Mouse (Mus musculus) embryonic facial prominence, embryonic 15.5 days (tissue): Measurements from ENCODE around the gene Brf1. TPM values are rescaled to one million over a fixed set of nuclear protein-coding genes. Genes with fewer than 3 reads are reported as not detected.

Experiments
- ATAC-seq: fragments of 200-750 bp; cut with Nextera tagmentation; 2 replicates; pipeline ENCODE4 v1.8.0; 2017; ENCODE audit warnings: low read depth, moderate TSS enrichment; ENCODE audit not compliant: insufficient number of reproducible peaks, low FRiP score, low TSS enrichment
- H3K27ac ChIP-seq: fragments of 300-500 bp; sonication (generic); replicated peaks from 2 replicates; pipeline ENCODE4 v1.5.1; 2015; ENCODE audit warnings: mild to moderate bottlenecking, inconsistent platforms
- H3K27me3 ChIP-seq: fragments of 300-500 bp; sonication (generic); 2 replicates; pipeline ENCODE4 v1.6.1; 2015; ENCODE audit warnings: inconsistent platforms
- H3K36me3 ChIP-seq: fragments of 300-500 bp; sonication (generic); 2 replicates; pipeline ENCODE4 v1.6.1; 2015; ENCODE audit warnings: mild to moderate bottlenecking, inconsistent platforms
- H3K4me1 ChIP-seq: fragments of 300-500 bp; sonication (generic); 2 replicates; pipeline ENCODE4 v1.6.1; 2015; ENCODE audit warnings: inconsistent platforms
- H3K4me2 ChIP-seq: fragments of 300-500 bp; sonication (generic); replicated peaks from 2 replicates; pipeline ENCODE4 v1.6.1; 2015; ENCODE audit warnings: mild to moderate bottlenecking, inconsistent platforms
- H3K4me3 ChIP-seq: fragments of 300-500 bp; sonication (generic); replicated peaks from 2 replicates; pipeline ENCODE4 v1.5.1; 2015; ENCODE audit warnings: mild to moderate bottlenecking, inconsistent platforms
- H3K9ac ChIP-seq: fragments of 300-500 bp; sonication (generic); 2 replicates; pipeline ENCODE4 v1.6.1; 2015; ENCODE audit warnings: inconsistent platforms
- H3K9me3 ChIP-seq: fragments of 300-500 bp; sonication (generic); replicated peaks from 2 replicates; pipeline ENCODE4 v1.6.1; 2016; ENCODE audit warnings: inconsistent platforms
- WGBS: fragments of 180-500 bp; shearing (Covaris S2); methylation state at CpG from one replicate; pipeline ENCODE4 v1.1.7; 2015; 5-methylcytosine and 5-hydroxymethylcytosine counted together
- polyA plus RNA-seq: library from polyadenylated mRNA; unstranded; fragments of >200 nt; fragmentation: Nextera tagmentation; extraction: Ambion mirVana; gene quantifications from 2 replicates; pipeline ENCODE4 v1.2.1, GENCODE M21; 2015

Brf1 gene
- polyA plus RNA-seq, 1 experiment from 2014 or later = 70.9 TPM

GRCm38 (mm10) chr12:112938366-112938765 lies 62.1 kb downstream of the Brf1 start:
- H3K4me1 ChIP-seq = peaks cover 47% of the 10 kb centered on the region
- no peak overlapping the region for H3K4me3 ChIP-seq
- no peak overlapping the region for H3K4me2 ChIP-seq
- no peaks in the 10 kb centered on the region for H3K9me3 ChIP-seq
- WGBS = 76% methylated on average over 10 of the region's 10 CpGs
- H3K9ac ChIP-seq = no peak overlapping the region
- no peak for ATAC-seq
- no peaks in the 10 kb centered on the region for H3K36me3 ChIP-seq
- H3K27me3 ChIP-seq = no peaks in the 10 kb centered on the region
- peak overlapping the region; percentile 18; the same call in 1 of the 2 replicates for H3K27ac ChIP-seq

GRCm38 (mm10) chr12:112937906-112938305 lies 62.6 kb downstream of the Brf1 start:
- no peak overlapping the region; the same call in 1 of the 2 replicates for H3K4me2 ChIP-seq
- no peaks in the 10 kb centered on the region for H3K9me3 ChIP-seq
- peaks cover 51% of the 10 kb centered on the region for H3K4me1 ChIP-seq
- no peaks in the 10 kb centered on the region for H3K36me3 ChIP-seq
- peak; percentile 25 for ATAC-seq
- H3K27ac ChIP-seq = peak overlapping the region; percentile 18; the same call in 1 of the 2 replicates
- whole genome bisulfite sequencing = 28% methylated on average over 9 of the region's 9 CpGs
- no peak overlapping the region for H3K9ac ChIP-seq
- no peaks in the 10 kb centered on the region for H3K27me3 ChIP-seq
- H3K4me3 ChIP-seq = no peak overlapping the region

GRCm38 (mm10) chr12:112932647-112933046 lies 67.9 kb downstream of the Brf1 start:
- ATAC-seq = no peak
- Histone ChIP-seq H3K27ac (no peak overlapping the region), H3K36me3 (no peaks in the 10 kb centered on the region), H3K4me2 (no peak overlapping the region), H3K4me1 (peaks cover 33% of the 10 kb centered on the region), H3K9me3 (no peaks in the 10 kb centered on the region), H3K9ac (no peak overlapping the region), H3K4me3 (no peak overlapping the region), H3K27me3 (peaks cover 43% of the 10 kb centered on the region)
- 19% methylated on average over 7 of the region's 7 CpGs for WGBS

- peak; percentile 41 for ATAC-seq
- under 1% methylated on average over 73 of the region's 85 CpGs for WGBS
- Histone ChIP-seq H3K4me3 (peak within 1 kb of the TSS; percentile 59), H3K27ac (peak within 1 kb of the TSS; percentile 58), H3K9me3 (no peaks in the 10 kb centered on the region), H3K4me1 (peaks cover 53% of the 10 kb centered on the region), H3K4me2 (peak within 1 kb of the TSS; percentile 98), H3K9ac (peak within 1 kb of the TSS; percentile 33), H3K27me3 (peaks cover 60% of the 10 kb centered on the region), H3K36me3 (no peaks in the 10 kb centered on the region)
Measured at GRCm38 (mm10) chr12:112929562-112930352, 70.7 kb downstream of the Brf1 start, which contains the start of gene Jag2. Jag2 (minus strand) TSS chr12:112929776.

- WGBS = 1% methylated on average over 114 of the region's 124 CpGs
- Histone ChIP-seq H3K4me1 (peaks cover 53% of the 10 kb centered on the region), H3K36me3 (no peaks in the 10 kb centered on the region), H3K4me3 (peak overlapping the region; percentile 59), H3K27me3 (peaks cover 60% of the 10 kb centered on the region), H3K9me3 (no peaks in the 10 kb centered on the region), H3K4me2 (peak overlapping the region; percentile 98), H3K27ac (peak overlapping the region; percentile 58), H3K9ac (peak overlapping the region; percentile 33)
- ATAC-seq = no peak
Measured at GRCm38 (mm10) chr12:112928401-112929241, 71.9 kb downstream of the Brf1 start.

GRCm38 (mm10) chr12:112927265-112927664 lies 73.2 kb downstream of the Brf1 start:
- Histone ChIP-seq H3K4me3 (peak overlapping the region; percentile 59), H3K27me3 (peaks cover 60% of the 10 kb centered on the region), H3K9ac (no peak overlapping the region), H3K4me2 (peak overlapping the region; percentile 98), H3K4me1 (peaks cover 44% of the 10 kb centered on the region), H3K9me3 (no peaks in the 10 kb centered on the region), H3K36me3 (no peaks in the 10 kb centered on the region), H3K27ac (peak overlapping the region; percentile 58; the same call in 1 of the 2 replicates)
- WGBS = 48% methylated on average over 14 of the region's 14 CpGs
- no peak for ATAC-seq

- no peak overlapping the region for H3K27ac ChIP-seq
- ATAC-seq = no peak
- no peak overlapping the region for H3K9ac ChIP-seq
- WGBS = 79% methylated on average over 6 of the region's 6 CpGs
- H3K4me3 ChIP-seq = no peak overlapping the region
- H3K9me3 ChIP-seq = no peaks in the 10 kb centered on the region
- peaks cover 50% of the 10 kb centered on the region for H3K27me3 ChIP-seq
- 0 out of 2 replicates have a peak, but pooled peaks cover 2% of the 10 kb centered on the region for H3K36me3 ChIP-seq
- H3K4me1 ChIP-seq = peaks cover 43% of the 10 kb centered on the region
- peak overlapping the region; percentile 98; the same call in 1 of the 2 replicates for H3K4me2 ChIP-seq
Measured at GRCm38 (mm10) chr12:112925950-112926349, 74.6 kb downstream of the Brf1 start.

- no peak overlapping the region for H3K4me3 ChIP-seq
- no peak for ATAC-seq
- 14% methylated on average over 3 of the region's 3 CpGs for WGBS
Measured at GRCm38 (mm10) chr12:112922541-112922940, 78.0 kb downstream of the Brf1 start.

GRCm38 (mm10) chr12:112921518-112921917 lies 79.0 kb downstream of the Brf1 start:
- Histone ChIP-seq H3K4me1 (peaks cover 10% of the 10 kb centered on the region; the same call in 1 of the 2 replicates), H3K27ac (no peak overlapping the region), H3K9ac (no peak overlapping the region), H3K4me2 (no peak overlapping the region), H3K4me3 (no peak overlapping the region), H3K27me3 (peaks cover 6% of the 10 kb centered on the region; the same call in 1 of the 2 replicates), H3K36me3 (0 out of 2 replicates have a peak, but pooled peaks cover 2% of the 10 kb centered on the region), H3K9me3 (no peaks in the 10 kb centered on the region)
- no peak for ATAC-seq
- 75% methylated on average over 12 of the region's 12 CpGs for WGBS

More at GRCm38 (mm10) chr12:112922541-112922940, 78.0 kb downstream of the Brf1 start:
- Histone ChIP-seq H3K27me3 (peaks cover 16% of the 10 kb centered on the region), H3K9ac (no peak overlapping the region), H3K9me3 (no peaks in the 10 kb centered on the region), H3K4me2 (no peak overlapping the region), H3K36me3 (0 out of 2 replicates have a peak, but pooled peaks cover 2% of the 10 kb centered on the region), H3K4me1 (peaks cover 19% of the 10 kb centered on the region), H3K27ac (no peak overlapping the region)

- no peak overlapping the region for H3K4me2 ChIP-seq
- H3K4me1 ChIP-seq = no peaks in the 10 kb centered on the region
- H3K27ac ChIP-seq = no peak overlapping the region
- no peak overlapping the region for H3K9ac ChIP-seq
- WGBS = 53% methylated on average over 8 of the region's 8 CpGs
- no peak for ATAC-seq
- H3K4me3 ChIP-seq = no peak overlapping the region
- H3K9me3 ChIP-seq = no peaks in the 10 kb centered on the region
- no peaks in the 10 kb centered on the region for H3K27me3 ChIP-seq
- H3K36me3 ChIP-seq = peaks cover 10% of the 10 kb centered on the region; the same call in 1 of the 2 replicates
Measured at GRCm38 (mm10) chr12:112917906-112918305, 82.6 kb downstream of the Brf1 start.

- WGBS = 65% methylated on average over 11 of the region's 11 CpGs
- Histone ChIP-seq H3K9me3 (no peaks in the 10 kb centered on the region), H3K36me3 (peaks cover 11% of the 10 kb centered on the region; the same call in 1 of the 2 replicates), H3K27me3 (no peaks in the 10 kb centered on the region), H3K4me2 (no peak overlapping the region), H3K9ac (no peak overlapping the region), H3K27ac (no peak overlapping the region), H3K4me1 (no peaks in the 10 kb centered on the region), H3K4me3 (no peak overlapping the region)
- no peak for ATAC-seq
Measured at GRCm38 (mm10) chr12:112917486-112917885, 83.0 kb downstream of the Brf1 start.
